Mouse (Mus musculus) heart, postnatal 4 days (tissue): ENCODE results near the gene Xylt1. TPM values are rescaled to one million over a fixed set of nuclear protein-coding genes. Genes with fewer than 3 reads are reported as not detected.

Experiments
- DNase-seq: peaks from one replicate; pipeline ENCODE4 v3.0.0; 2021
- total RNA-seq, 2 experiments: library from RNA; stranded (reverse); gene quantifications; 2 replicates each; pipeline ENCODE4 v1.2.3; 2021

The Xylt1 gene
- 1 to 10 TPM; 6.5 to 6.9 TPM for total RNA-seq

- DNase-seq: peak; percentile 80
Observed at GRCm38 (mm10) chr7:117380418-117381187, at the start of gene Xylt1. Gene Xylt1, plus strand, starts transcription at chr7:117380979.

GRCm38 (mm10) chr7:117333936-117334335, 46.8 kb upstream of the Xylt1 start:
- no peak for DNase-seq

DNA sequence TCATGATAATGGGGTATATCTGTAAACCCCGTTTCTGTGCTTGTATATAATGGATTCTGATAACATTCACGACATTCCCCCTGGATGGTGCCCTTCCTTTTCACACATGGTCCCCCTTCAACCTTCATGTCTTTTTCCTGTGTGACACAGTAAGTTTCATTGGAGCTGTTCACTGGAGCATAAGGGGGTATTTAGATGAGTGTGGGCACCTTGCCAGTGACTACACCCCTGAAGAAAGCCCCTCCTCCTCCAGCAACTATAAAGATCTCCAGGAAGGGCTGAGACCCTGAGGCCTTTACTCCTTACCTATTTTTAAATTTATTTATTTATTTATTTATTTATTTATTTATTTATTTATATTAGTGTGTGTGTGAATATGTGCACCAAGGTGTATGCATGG, 24.5 kb upstream of the Xylt1 start:
- no peak for DNase-seq

- no peak for DNase-seq
Observed at GRCm38 (mm10) chr7:117357425-117358194, 23.2 kb upstream of the Xylt1 start.

DNA sequence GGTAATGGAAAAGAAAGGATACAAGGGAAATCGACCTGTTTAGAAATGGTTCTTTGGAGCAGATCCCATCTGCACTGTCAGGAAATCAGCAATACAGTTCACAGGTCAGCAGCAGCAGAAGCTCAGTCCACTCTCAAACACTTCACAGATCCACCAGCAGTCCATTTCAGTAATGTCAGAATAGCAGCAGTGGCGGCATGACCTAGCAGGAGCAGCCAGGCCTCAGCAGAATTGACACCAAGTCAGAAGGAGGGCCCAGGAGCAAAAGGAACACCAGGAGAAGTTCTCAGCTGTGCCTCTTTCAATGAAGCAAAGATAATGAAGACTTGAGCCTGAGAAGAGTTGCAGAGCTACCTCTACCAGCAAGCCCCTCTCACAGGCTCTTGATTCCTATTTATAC, 19.5 kb upstream of the Xylt1 start:
- no peak for DNase-seq

- no peak for DNase-seq
Observed at GRCm38 (mm10) chr7:117362493-117362892, 18.3 kb upstream of the Xylt1 start.

GRCm38 (mm10) chr7:117368647-117369289, 12.0 kb upstream of the Xylt1 start:
- DNase-seq: no peak

DNA sequence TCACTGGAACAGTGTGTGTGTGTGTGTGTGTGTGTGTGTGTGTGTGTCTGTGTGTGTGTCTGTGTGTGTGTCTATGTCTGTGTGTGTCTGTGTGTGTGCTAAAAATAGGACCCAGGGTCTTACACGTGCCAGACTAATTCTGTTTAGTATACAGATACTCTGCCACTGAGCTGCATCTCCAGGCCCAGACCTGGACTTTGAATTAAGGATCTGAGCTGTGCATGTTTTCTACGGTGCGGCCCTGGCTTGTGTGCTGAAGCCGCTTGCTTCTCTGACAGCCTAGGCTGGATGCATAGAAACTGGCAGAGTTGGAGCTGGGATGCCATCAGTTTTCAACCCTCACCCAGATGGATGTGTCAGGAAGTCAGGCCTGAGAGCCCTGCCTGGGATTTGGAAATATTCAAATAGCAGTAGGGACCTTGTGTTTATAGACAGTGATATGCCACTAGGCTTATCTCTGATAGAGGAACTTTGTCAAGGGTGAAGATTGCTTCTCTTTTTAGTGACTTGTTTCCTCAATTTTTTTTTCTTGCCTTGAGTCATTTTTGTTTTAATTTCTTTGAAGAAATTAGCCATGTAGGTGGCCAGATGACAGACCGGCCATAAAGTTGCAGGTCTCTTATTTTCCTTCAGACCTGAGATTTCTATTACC, 11.4 kb upstream of the Xylt1 start:
- no peak for DNase-seq

- DNase-seq: peak; percentile 78
Observed at GRCm38 (mm10) chr7:117375886-117376309, 4.9 kb upstream of the Xylt1 start.

- DNase-seq: no peak
Observed at GRCm38 (mm10) chr7:117377138-117377537, 3.6 kb upstream of the Xylt1 start.

GRCm38 (mm10) chr7:117380036-117380417, 752 bp upstream of the Xylt1 start:
- no peak for DNase-seq

GRCm38 (mm10) chr7:117381188-117381981, 606 bp downstream of the Xylt1 start:
- DNase-seq: peak; percentile 60

- no peak for DNase-seq
Observed at GRCm38 (mm10) chr7:117382006-117382405, 1.2 kb downstream of the Xylt1 start.

DNA sequence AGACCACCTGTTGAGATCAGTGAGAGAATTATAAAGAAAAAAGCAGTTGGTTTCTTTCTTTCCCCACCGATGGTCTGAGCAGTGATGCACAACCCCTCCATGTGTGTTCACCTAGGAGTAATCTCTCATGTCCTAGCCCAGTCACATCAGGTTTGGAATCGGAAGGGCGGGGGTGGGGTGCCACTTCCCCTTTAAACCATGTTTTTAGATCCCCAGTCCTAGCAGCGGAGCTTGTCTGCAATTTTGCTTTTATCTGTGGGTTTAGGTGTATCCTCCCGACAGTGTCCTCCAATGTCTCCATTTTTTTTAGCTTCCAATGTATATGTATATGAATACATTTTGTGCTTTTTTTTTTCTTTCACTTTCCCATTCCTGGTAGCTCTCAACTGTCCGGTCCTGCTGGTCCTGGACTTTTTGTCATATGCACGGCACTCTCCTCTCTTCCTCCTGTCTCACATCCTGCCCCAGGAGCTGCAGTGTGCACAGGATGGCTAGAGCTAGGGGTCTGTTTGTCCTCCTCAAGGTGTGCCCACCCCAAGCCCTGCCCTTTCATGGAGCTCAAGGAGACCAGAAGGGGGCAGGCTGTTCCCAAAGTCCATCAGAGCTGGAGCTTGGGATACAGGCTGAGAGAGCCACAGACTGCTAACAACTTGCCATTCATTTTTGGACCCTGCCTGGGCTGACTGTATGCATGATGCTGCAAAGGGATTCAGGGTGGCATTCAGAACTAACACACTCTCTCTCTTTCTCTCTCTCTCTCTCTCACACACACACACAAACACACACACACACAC, 2.6 kb downstream of the Xylt1 start:
- peak; percentile 59 for DNase-seq

GRCm38 (mm10) chr7:117386376-117386775, 5.6 kb downstream of the Xylt1 start:
- no peak for DNase-seq

GRCm38 (mm10) chr7:117388284-117388988, 7.7 kb downstream of the Xylt1 start:
- DNase-seq: no peak

DNA sequence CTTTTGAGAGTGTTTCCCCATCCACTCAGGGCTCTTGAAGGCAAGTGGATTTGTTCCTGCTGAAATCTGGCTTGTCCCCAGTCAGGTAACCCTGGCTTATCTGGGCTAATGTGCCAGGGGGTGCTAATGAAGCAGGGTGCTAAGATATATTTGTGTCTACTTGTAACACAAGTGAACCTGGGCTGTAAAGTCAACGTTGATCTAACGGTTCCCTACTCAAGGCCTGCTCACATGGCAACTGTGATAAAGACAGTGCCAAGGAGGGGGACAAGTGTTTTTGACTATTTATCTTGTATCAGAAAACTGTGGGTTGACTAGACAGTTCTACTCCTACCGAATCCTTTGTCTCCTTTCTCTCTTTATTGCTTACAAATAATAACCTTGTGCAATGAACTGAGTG, 8.3 kb downstream of the Xylt1 start:
- DNase-seq: no peak

DNA sequence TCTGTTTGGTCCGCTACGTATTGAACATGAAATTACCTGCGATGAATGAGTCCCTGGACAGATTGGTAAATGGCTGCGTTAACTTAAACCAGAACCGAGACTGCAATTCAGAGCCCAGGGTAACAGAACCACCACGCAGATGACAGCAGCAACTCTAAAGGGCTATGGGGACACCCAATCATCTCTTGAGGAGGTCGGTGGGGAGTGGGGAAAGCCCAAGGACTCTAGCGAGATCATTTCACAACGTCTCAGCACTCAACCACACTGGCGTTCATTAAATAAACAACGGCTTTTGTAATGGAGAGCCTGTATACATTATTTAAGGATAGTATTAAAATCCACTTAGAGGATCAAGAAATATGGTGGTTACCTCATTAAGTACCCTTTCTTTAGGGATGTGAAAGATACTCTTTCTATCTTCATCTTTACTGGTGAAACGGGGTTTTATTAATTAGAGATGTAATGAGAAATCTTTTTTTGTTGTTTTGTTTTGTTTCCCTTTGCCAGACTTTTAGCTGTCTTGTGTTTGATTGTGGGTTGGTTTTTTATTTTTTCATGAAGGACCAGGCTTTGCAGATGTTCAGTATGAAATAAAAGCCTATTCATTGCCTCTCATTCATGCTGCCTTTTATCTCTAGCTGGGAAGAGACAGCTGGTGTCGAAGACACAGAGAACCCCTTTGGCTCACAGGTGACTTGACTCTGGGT, 12.2 kb downstream of the Xylt1 start:
- no peak for DNase-seq

- no peak for DNase-seq
Observed at GRCm38 (mm10) chr7:117393976-117394375, 13.2 kb downstream of the Xylt1 start.

DNA sequence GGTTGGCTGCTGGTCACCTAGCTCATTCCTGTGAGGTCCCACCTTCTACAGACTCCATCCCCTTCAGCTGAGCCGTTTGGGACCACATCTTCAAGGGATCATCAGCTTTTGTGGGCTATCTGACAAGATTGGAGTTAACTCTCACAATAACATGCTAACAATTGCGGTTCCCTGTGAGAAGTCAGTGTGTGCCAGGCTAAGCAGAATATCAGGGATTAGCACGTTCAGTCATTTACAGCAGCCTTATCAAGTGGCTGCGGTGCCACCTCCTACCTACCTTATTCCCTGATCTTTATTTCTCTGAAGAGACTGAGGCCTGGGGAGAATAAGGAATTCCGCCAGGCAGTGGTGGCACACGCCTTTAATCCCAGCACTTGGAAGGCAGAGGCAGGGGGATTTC, 13.6 kb downstream of the Xylt1 start:
- no peak for DNase-seq
